Mouse (Mus musculus): ENCODE measurements at regions not wholly inside any gene's neighbourhood (a gene's known extent, or its start where the extent isn't known, plus 50 kb on each side); places are given as distances from the start of the nearest gene placed in this dataset.

DNA sequence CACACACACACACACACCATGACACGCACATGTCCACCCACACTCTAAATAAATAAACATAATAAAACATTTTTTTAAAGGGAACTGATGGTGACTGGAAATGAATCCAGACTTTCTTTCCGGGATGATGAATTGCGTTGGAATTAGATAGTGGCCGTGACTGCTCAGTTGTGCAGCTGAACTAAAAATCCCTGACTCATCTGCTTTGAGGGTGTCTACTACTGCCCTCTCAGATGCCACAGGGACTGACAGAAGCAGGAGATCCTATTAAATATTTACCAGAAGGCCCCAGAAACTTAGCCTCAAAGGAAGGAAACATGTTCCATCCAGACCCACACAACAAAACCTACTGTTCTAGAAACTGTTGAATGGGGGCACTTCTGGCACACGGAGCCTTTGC lies 65.7 kb downstream of the Polr2m start:
- no peak for DNase-seq (ENCODE audit: low spot score)

GRCm38 (mm10) chr9:71418531-71418930 lies 67.2 kb downstream of the Polr2m start:
- DNase-seq (ENCODE audit: low spot score), result peak; percentile 52

GRCm38 (mm10) chr9:71417248-71417647 lies 68.5 kb downstream of the Polr2m start:
- no peak for DNase-seq (ENCODE audit: low spot score)

GRCm38 (mm10) chr9:71411171-71411570 lies 74.6 kb downstream of the Polr2m start:
- DNase-seq (ENCODE audit: low spot score), result no peak

DNA sequence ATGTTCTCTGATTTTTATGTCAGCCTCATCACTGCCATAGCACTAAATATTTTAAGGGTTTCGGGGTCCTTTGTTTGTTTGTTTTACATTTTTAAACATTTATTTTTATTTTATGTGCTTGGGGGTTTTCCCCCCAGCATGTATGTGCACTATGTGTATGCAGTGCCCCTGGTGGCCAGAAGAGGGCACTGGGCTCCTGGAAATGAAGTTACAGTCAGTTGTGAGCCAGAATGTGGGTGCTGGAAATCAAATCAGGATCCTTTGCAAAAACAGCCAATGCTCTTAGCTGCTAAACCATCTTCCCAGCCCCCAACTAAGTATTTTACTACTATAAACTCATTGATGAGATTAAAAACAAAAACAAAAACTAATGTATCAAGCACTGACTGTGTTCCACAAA lies 75.8 kb downstream of the Polr2m start:
- no peak for DNase-seq (ENCODE audit: low spot score)

DNA sequence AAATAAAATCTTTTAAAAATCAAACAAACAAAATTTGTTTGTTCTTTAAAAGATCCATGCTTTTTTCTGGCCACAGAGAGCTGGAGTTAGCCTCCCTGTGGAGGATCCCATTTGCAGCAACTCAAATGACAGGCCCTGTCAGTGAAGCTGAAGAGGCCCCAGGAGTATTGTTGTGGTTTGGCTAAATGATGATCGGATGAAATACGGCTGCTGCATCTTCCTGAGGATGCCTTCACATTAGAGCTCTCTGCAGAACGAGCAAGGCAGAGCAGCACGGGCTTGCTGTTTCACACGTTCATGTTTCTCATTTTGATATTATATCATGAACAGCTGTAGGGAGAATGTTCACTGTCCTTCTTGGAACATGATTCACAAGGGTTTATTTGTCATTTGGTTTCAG lies 76.8 kb downstream of the Polr2m start:
- DNase-seq (ENCODE audit: low spot score), result peak; percentile 22

DNA sequence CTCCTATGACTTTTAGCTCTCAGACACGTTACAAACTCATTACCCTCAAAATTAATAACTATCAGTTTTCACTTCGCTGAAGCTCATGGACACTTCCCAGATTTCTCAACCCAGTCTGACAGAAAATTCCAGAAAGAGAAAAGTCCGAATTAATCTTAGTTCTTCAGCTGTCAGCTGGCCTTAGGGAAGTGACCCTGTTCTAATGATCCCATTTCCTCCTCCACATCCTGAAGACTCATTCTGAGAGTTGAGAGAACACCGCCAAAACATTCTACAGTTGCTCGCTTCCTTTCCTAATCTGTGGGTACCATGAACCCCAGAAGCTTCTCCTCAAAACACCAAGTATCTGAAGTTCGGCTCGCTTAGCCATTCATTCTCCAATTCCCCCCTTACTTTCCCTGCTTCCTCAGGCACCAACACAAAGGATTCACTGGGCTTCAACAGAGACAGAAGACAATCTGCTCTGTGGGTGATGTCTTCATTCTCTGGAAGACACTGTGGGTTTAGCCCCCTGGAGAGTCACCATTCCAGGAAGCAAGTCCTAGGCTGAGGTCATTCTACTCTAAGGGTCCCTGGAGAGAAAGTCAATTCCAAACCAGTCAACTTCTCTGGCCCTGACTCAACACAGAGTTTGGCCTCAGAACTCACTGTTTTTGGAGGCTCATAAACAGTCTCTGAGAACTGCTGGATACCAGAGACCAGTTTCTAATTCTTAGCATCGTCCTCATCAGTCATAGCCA lies 81.2 kb downstream of the Polr2m start:
- DNase-seq (ENCODE audit: low spot score), result peak; percentile 74

DNA sequence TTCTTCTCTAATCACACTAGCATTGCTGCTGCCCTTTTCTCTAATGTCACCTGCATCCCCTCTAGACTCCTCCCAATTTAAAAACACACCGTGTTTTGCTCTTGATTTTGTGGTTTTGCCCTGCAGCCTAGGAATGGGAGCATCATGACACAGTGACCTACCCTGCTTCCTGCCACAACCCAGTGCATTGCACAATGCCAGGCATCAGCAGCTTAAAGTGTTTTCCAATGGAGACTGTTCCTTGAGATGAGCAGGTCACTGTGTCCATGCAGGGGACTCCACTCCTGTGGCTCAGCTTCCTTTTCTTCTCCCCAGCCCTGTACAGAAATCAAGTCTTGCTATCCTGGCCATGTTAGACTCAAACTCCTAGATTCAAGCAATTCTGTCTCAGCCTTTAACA lies 84.1 kb downstream of the Polr2m start:
- DNase-seq (ENCODE audit: low spot score), result no peak

DNA sequence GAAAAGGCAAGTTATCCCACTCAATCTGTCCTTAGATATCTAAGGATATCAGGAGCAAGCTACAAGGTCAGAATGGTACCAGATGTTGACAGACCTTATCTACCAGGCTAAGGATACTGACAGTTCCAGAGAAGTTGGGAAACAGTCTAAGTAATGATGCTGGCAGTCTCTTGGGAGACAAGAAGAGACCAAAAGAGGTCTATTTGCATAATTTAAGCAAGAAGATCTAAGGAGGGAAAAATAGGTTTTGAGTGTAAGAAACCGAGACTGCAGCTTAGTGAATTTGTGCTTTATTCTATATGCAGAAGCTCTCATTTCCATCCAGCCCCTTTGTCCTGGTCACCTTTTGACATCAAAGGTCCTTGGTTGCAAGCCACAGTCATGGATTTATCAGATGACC lies 86.4 kb downstream of the Polr2m start:
- no peak for DNase-seq (ENCODE audit: low spot score)

DNA sequence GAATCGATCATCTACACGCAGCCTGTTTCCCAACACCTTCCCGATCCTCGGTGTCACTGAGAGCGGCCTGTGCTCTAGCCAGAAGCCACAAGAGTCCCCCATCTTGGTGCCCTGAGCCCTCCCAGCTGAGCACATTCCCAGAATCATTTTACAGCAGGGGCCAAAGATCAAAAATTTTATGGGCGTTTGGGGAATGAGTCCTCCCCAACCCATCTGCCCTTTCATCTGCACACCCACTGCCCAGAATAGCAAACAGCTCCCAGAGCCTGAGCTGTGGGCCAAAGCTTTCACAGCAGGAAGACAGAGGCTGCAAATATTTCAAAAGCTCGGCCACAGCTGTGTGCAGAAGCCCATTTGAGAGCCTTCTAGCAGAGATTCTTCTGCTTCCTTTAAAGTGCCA lies 89.0 kb downstream of the Polr2m start:
- DNase-seq (ENCODE audit: low spot score), result peak; percentile 38

DNA sequence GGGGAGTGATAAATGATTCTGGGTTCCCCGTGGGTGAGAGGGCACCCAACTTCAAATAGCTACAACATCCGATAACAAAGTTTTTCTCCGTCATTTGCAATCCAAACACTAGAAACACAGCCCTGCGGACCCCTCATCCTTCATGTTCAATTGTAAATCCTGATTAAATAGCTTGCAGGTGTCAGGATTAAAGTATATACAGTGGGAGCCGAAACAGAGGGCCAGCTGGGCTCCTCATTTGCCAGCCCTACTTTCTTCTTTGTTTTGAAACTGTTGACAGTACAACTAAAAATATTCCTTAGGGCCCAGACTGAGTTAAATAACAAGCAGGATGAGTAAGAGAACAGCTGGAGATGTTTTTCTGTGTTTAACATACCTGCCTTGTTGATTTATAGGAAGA lies 95.5 kb downstream of the Polr2m start:
- DNase-seq (ENCODE audit: low spot score), result no peak

DNA sequence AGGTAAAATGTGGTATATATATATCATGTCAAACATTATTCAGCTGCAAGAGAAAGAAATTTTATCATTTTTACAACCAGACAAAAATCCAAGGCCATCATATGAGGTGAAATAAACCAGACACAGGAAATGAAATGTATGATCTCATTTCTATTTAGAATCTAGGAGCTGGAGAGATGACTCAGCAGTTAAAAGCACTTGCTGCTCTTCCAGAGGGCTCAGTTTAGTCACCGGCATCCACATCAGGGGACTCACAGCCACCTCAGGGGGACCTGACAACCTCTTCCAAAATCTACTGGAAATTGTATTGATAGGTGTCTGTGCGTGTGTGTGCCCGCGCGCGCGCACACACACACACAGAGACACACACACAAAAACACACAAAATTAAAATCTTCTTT lies 98.3 kb downstream of the Polr2m start:
- DNase-seq (ENCODE audit: low spot score), result no peak

DNA sequence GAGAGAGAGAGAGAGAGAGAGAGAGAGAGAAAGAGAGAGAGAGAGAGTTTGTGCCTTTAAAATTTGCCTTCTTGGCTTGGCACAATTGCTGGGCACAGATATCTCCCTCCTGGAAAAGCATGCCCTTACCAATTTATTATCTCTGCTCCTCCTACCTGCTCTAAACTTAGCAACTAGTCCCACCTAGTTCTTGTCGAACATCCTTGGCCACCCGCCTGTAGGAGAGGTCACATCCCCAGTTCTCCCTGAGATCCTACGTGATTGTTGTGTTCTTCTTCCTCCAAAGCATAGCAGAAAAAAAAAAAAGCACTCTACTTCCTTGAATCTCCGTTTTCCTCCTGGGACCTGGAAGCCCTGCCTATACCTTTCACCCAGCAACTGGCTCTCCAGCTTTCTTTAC lies 101.8 kb downstream of the Polr2m start:
- no peak for DNase-seq (ENCODE audit: low spot score)

GRCm38 (mm10) chr9:71379731-71380250 lies 105.9 kb downstream of the Polr2m start:
- peak; percentile 19 for DNase-seq (ENCODE audit: low spot score)

DNA sequence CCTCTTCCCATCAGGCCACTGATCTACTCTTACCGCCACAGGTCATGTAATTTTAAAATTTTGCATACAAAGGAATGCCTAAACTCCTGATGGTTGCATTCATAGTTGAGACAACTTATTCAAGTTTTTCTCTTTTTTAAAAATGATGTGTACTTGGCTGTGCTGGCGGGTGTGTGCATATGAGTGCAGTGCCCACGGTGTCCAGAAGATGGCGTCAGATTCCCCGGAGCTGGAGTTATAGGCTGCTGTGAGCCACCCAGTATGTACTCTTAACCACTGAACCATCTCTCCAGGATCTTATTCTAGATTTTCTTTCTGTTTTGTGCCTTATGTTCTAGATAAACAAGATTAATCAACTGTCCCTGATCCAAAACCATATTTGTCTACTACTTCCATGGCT lies 116.0 kb downstream of the Polr2m start:
- no peak for DNase-seq (ENCODE audit: low spot score)

DNA sequence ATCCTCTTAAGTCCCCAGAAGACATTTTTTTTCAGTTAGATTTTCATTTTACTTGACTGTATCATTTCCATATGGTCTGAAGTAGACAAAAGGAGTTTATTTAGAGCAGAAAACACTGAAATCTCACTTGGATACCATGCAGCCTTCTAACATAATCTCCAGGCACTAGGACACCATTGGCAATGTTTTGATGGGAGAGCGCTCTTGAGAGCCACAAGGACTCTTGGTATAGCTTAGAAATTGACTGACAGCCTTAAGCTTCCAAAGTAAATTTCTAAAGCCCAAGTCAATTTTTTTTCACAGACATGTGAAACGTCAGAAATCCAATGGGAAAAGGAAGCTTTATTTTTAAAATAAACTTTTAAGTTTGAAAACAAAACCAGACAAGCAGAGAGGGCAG lies 116.5 kb downstream of the Polr2m start:
- DNase-seq (ENCODE audit: low spot score), result no peak

- no peak for DNase-seq (ENCODE audit: low spot score)
Observed at GRCm38 (mm10) chr9:71366573-71366972, 119.2 kb downstream of the Polr2m start.

DNA sequence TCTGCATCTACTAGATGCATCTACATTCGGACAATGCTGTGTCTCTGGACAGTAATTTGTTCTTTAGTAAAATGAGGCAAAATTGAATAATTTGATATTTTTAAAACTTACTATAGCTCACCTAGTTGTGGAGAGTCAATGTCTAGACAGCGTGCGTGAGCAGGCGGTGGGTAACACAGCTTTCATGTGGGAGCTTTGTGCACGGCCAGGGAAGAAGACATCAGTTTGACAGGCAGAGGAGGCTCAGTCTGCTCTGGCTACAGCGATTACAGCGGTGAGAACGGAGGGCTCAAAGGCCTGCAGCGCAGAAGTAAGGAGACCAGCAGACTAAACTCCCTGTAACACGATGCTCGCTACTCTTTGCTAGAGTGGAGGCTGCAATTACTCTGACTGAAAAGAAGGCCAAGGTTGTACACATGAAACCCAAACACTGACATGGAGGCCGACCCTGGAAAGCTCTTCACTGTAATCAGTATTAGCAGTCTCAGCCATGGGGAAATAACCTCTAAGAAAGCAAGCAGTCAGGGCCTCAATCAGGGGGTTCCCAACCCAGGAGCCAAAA lies 120.5 kb downstream of the Polr2m start:
- no peak for DNase-seq (ENCODE audit: low spot score)

- no peak for DNase-seq (ENCODE audit: low spot score)
Observed at GRCm38 (mm10) chr9:71364047-71364665, 121.6 kb downstream of the Polr2m start.

DNA sequence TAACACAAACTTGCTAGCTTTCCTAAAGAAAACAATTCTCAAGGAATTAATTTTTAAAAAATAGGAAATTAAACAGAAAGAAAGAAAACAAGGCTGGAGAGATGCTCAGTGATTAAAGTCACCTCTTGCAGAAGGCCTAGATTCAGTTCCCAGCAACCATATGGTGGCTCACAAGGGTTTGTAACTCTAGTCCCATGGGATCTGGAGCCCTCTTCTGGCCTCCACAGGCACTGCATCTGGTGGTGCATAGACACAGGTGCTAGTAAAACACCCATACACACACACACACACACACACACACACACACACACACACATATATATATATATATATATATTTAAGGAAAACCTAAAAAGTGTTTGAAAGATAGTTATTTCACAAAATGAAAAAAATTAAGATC lies 123.3 kb downstream of the Polr2m start:
- DNase-seq (ENCODE audit: low spot score), result no peak

DNA sequence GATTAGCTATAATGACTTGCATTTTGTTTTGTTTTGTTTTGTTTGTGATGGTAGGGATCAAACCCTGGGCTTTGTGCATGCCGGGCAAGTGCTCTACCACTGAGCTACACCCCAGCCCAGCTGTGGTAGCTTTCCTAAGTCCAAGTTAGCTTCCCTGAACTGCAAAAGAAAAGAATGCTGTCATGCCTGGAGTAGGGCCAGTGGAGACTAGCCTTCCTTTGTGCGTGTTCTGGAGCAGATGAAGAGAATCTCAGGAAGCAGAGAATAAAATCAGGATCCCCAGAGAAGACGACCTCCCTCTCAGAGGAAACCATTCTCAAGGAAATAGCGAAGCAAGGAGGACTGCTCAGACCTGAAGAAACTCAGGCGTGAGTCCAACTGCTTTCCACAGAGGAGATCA lies 123.8 kb downstream of the Polr2m start:
- DNase-seq (ENCODE audit: low spot score), result peak; percentile 72

GRCm38 (mm10) chr9:71361311-71361710 lies 124.4 kb downstream of the Polr2m start:
- DNase-seq (ENCODE audit: low spot score), result no peak

DNA sequence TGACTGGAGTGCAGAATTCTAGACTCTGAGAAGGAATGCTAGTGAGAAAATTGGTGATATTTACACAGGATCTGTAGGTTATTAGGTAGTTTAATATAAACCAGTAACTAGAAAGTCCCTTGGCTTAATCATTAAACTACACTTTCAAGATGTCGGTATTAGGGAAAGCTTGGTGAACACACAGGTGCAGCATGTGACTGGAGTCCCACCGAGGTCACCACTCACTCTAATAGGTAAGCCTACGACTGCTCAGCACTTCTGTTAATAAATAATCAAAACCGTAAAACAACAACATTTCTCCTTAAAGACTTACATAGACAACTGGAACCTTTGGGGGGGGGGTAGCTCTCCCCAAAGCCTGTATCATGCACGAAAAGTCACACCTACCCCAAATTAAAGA lies 125.1 kb downstream of the Polr2m start:
- no peak for DNase-seq (ENCODE audit: low spot score)
